Mouse (Mus musculus): ENCODE data around the gene Tubd1.

DNA sequence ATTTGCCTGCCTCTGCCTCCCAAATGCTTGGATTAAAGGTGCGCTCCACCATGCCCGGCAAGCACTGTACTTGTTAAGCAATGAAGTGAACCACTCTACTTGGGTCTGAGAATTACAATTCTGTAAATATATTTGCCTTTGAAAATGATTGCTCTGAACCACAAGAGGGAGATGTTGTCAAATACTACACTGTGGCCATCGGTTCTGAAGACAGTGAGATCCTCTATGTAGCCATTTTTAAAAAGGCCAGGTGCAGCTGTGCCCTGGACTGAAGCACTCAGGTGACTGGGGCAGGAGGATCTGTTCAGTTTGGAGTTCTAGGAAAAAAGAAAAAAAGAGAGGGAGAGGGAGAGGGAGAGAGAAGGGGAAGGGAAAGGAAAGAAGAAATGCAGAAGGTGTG lies 23.6 kb downstream of the Tubd1 start:
- no peak for TF ChIP-seq CEBPB (IDR thresholded peaks at IDR 0.05; ENCODE audit: insufficient read depth, poor library complexity, severe bottlenecking)
- no peak for TF ChIP-seq E2F4 (IDR thresholded peaks at IDR 0.05; ENCODE audit: insufficient read depth)
- no peak for TF ChIP-seq TCF12 (IDR thresholded peaks at IDR 0.05; ENCODE audit: insufficient read depth, poor library complexity, severe bottlenecking)
- TF ChIP-seq POLR2AphosphoS2 (IDR thresholded peaks at IDR 0.05; ENCODE audit: insufficient read length, low read depth) = no peak
- no peak for TF ChIP-seq POLR2A (IDR thresholded peaks at IDR 0.05; ENCODE audit: insufficient read length, low read depth)
- TF ChIP-seq MYOG (IDR thresholded peaks at IDR 0.05; ENCODE audit: control insufficient read depth in 1 of 3, insufficient read depth in 1 of 3, insufficient read length in 2 of 3, low read depth in 2 of 3) = no peak
- no peak for TF ChIP-seq USF1 (IDR thresholded peaks at IDR 0.05; ENCODE audit: low read depth)
